ENCODE assay signal across 27 mouse cellular contexts in the genomic region with DNA sequence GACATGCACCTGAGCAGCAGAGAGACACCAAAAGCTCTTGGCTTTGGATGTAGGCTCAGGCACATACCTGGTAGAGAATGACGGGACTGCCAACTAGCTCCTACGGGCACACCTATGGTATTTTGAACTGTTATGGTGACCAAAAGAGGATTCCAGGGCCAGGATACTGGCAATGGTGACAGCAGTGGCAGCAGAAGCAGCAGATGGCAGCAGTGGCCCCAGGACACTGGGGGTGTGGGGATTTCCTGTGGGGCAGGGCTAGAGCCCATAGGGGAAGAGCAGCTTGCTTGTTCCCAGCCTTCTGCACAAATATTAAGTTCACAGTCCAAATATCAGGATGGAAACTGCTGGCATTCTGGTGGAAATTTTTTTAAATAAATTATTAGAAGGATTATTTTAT.
A peak's percentile ranks its signal among the peaks of the same experiment; 100 is the strongest.
DNase-seq lines count a peak whose midpoint lies in the region; ATAC-seq lines count a peak whose summit lies in the region.
"Had no signal": no experiment of that assay in that cellular context is flagged by ENCODE, and none has a peak within 500 bp of the region (broad histone marks: within the 10 kb centered on the region; RNA-seq: fewer than 3 reads in every experiment).

No protein-coding gene starts in this region.

- DNase-seq in heart, adult 11 months: peak; percentile 66
- no peak for DNase-seq in heart, adult 8-10 months (ENCODE audit: low spot score)
- peak; percentile 59 for DNase-seq in cerebellum, adult 8-10 months
- DNase-seq in cerebellum, postnatal 25 days: peak; percentile 72 to 78
- no peak for DNase-seq in right cerebral cortex, postnatal 14 days
- no peak for DNase-seq in c-Kit-positive CD71-positive TER-119-positive erythroid progenitor cells, embryonic 14.5 days (ENCODE audit: low spot score)
- DNase-seq in embryonic facial prominence, embryonic 10.5 days (ENCODE audit: low spot score): no peak
- DNase-seq: adrenal gland, adult 8-10 months; kidney, adult 2 months; kidney, postnatal 4 days; layer of hippocampus, postnatal 36 days; liver, postnatal 0 days; retina, postnatal 1 day; right cerebral cortex, postnatal 25 days; thymus, postnatal 25 days had no signal

- WGBS in embryonic facial prominence, embryonic 10.5 days: 100% methylated on average over 2 of the region's 2 CpGs

- H3K27ac ChIP-seq in embryonic facial prominence, embryonic 10.5 days (replicated peaks): no peak overlapping the region
- H3K27ac ChIP-seq: heart, embryonic 10.5 days; heart, embryonic 15.5 days; hindbrain, postnatal 0 days; intestine, embryonic 15.5 days; limb, embryonic 12.5 days; macrophage; midbrain, embryonic 13.5 days; neural tube, embryonic 15.5 days had no signal

- no peaks in the 10 kb centered on the region for H3K27me3 ChIP-seq in embryonic facial prominence, embryonic 10.5 days (replicated peaks; ENCODE audit: low read depth, poor library complexity, severe bottlenecking)
- H3K27me3 ChIP-seq: heart, embryonic 15.5 days; intestine, embryonic 15.5 days; limb, embryonic 12.5 days; midbrain, embryonic 13.5 days; neural tube, embryonic 15.5 days had no signal

- ATAC-seq in cerebellum, adult (ENCODE audit: insufficient number of reproducible peaks, low FRiP score, low TSS enrichment): peak; percentile 90
- ATAC-seq: forebrain, embryonic 16.5 days; hindbrain, postnatal 0 days; intestine, embryonic 15.5 days; liver, postnatal 0 days; midbrain, embryonic 13.5 days had no signal

- H3K4me1 ChIP-seq in embryonic facial prominence, embryonic 10.5 days: no peaks in the 10 kb centered on the region
- H3K4me1 ChIP-seq: heart, embryonic 10.5 days; heart, embryonic 15.5 days; intestine, embryonic 15.5 days; limb, embryonic 12.5 days; midbrain, embryonic 13.5 days; neural tube, embryonic 15.5 days had no signal

- no peaks in the 10 kb centered on the region for H3K36me3 ChIP-seq in embryonic facial prominence, embryonic 10.5 days (replicated peaks)
- H3K36me3 ChIP-seq: G1E; heart, embryonic 10.5 days; heart, embryonic 15.5 days; intestine, embryonic 15.5 days; limb, embryonic 12.5 days; midbrain, embryonic 13.5 days; neural tube, embryonic 15.5 days had no signal

- H3K4me3 ChIP-seq in embryonic facial prominence, embryonic 10.5 days: no peak overlapping the region
- H3K4me3 ChIP-seq: erythroblast, embryonic 14.5 days; heart, embryonic 10.5 days; heart, embryonic 15.5 days; intestine, embryonic 15.5 days; limb, embryonic 12.5 days; midbrain, embryonic 13.5 days; neural tube, embryonic 15.5 days had no signal

- no peaks in the 10 kb centered on the region for H3K9me3 ChIP-seq in embryonic facial prominence, embryonic 10.5 days
- H3K9me3 ChIP-seq: heart, embryonic 10.5 days; heart, embryonic 15.5 days; intestine, embryonic 15.5 days; limb, embryonic 12.5 days; midbrain, embryonic 13.5 days; neural tube, embryonic 15.5 days had no signal

Comparison
In these comparisons a context has a peak if more than half of its experiments do, and no peak if none do; other contexts are left out.
1. DNase-seq: peak in heart, adult 11 months (single experiment), cerebellum, adult 8-10 months (single experiment) and cerebellum, postnatal 25 days (2 of 2); none in heart, adult 8-10 months (single experiment), right cerebral cortex, postnatal 14 days (single experiment), c-Kit-positive CD71-positive TER-119-positive erythroid progenitor cells, embryonic 14.5 days (single experiment) and embryonic facial prominence, embryonic 10.5 days (single experiment).